Mouse (Mus musculus): ENCODE data around the gene Jund. TPM values are rescaled to one million over a fixed set of nuclear protein-coding genes. Genes with fewer than 3 reads are reported as not detected.
A peak's percentile ranks its signal among the peaks of the same experiment; 100 is the strongest.

Jund gene
- polyA plus RNA-seq (2014; fragmentation: Nextera tagmentation; extraction: Ambion mirVana): 115 and 119 TPM in 2 replicates

- Histone ChIP-seq H3K4me3 (ENCODE audit: low read depth, low read length) (peak within 1 kb of the TSS; percentile 93), H3K9me3 (ENCODE audit: control insufficient read depth, low read length) (no peaks in the 10 kb centered on the region), H3K4me1 (ENCODE audit: control insufficient read depth, insufficient read depth, low read length) (peaks cover 44% of the 10 kb centered on the region), H3K27me3 (ENCODE audit: control insufficient read depth, insufficient read depth, low read length) (no peaks in the 10 kb centered on the region), H3K36me3 (ENCODE audit: control insufficient read depth, insufficient read depth, low read length) (no peaks in the 10 kb centered on the region), H3K27ac (ENCODE audit: low read depth, low read length) (peak within 1 kb of the TSS; percentile 99), H3K9ac (replicated peaks; ENCODE audit: low read depth, low read length) (peak within 1 kb of the TSS; percentile 100), H3K4me2 (ENCODE audit: low read depth, low read length) (peak within 1 kb of the TSS; percentile 90)
- WGBS: 1% methylated on average over 67 of the region's 69 CpGs
- ATAC-seq (ENCODE audit: low read depth): peak; percentile 87
These were observed at the start of gene Jund for GRCm38 (mm10) chr8:70698310-70699109. Jund (plus strand) TSS chr8:70698949.

GRCm38 (mm10) chr8:70649324-70649723 is 49.4 kb upstream of the Jund start:
- H3K4me1 ChIP-seq (ENCODE audit: control insufficient read depth, insufficient read depth, low read length): peaks cover 24% of the 10 kb centered on the region
- 0 out of 2 replicates have a peak, but pooled peaks cover 4% of the 10 kb centered on the region for H3K36me3 ChIP-seq (ENCODE audit: control insufficient read depth, insufficient read depth, low read length)
- no peak overlapping the region for H3K4me2 ChIP-seq (ENCODE audit: low read depth, low read length)
- H3K27ac ChIP-seq (ENCODE audit: low read depth, low read length): peak overlapping the region; percentile 71
- H3K4me3 ChIP-seq (ENCODE audit: low read depth, low read length): no peak overlapping the region
- no peak overlapping the region for H3K9ac ChIP-seq (replicated peaks; ENCODE audit: low read depth, low read length)
- WGBS: 34% methylated on average over 4 of the region's 4 CpGs
- H3K27me3 ChIP-seq (ENCODE audit: control insufficient read depth, insufficient read depth, low read length): no peaks in the 10 kb centered on the region
- peak; percentile 74 for ATAC-seq (ENCODE audit: low read depth)
- no peaks in the 10 kb centered on the region for H3K9me3 ChIP-seq (ENCODE audit: control insufficient read depth, low read length)

GRCm38 (mm10) chr8:70650351-70650750 is 48.4 kb upstream of the Jund start:
- peaks cover 24% of the 10 kb centered on the region for H3K4me1 ChIP-seq (ENCODE audit: control insufficient read depth, insufficient read depth, low read length)
- H3K27ac ChIP-seq (ENCODE audit: low read depth, low read length): peak overlapping the region; percentile 55; the same call in 1 of the 2 replicates
- no peak overlapping the region for H3K4me2 ChIP-seq (ENCODE audit: low read depth, low read length)
- 90% methylated on average over 17 of the region's 17 CpGs for WGBS
- no peak for ATAC-seq (ENCODE audit: low read depth)
- no peak overlapping the region for H3K4me3 ChIP-seq (ENCODE audit: low read depth, low read length)
- no peaks in the 10 kb centered on the region for H3K9me3 ChIP-seq (ENCODE audit: control insufficient read depth, low read length)
- H3K27me3 ChIP-seq (ENCODE audit: control insufficient read depth, insufficient read depth, low read length): no peaks in the 10 kb centered on the region
- H3K36me3 ChIP-seq (ENCODE audit: control insufficient read depth, insufficient read depth, low read length): 0 out of 2 replicates have a peak, but pooled peaks cover 4% of the 10 kb centered on the region
- H3K9ac ChIP-seq (replicated peaks; ENCODE audit: low read depth, low read length): no peak overlapping the region

- no peak overlapping the region for H3K27ac ChIP-seq (ENCODE audit: low read depth, low read length)
These were observed 45.5 kb upstream of the Jund start for GRCm38 (mm10) chr8:70653226-70653625.

GRCm38 (mm10) chr8:70654121-70654520 is 44.6 kb upstream of the Jund start:
- WGBS: 76% methylated on average over 1 of the region's 1 CpGs
- H3K27me3 ChIP-seq (ENCODE audit: control insufficient read depth, insufficient read depth, low read length): no peaks in the 10 kb centered on the region
- ATAC-seq (ENCODE audit: low read depth): no peak
- H3K4me2 ChIP-seq (ENCODE audit: low read depth, low read length): no peak overlapping the region
- peaks cover 20% of the 10 kb centered on the region for H3K4me1 ChIP-seq (ENCODE audit: control insufficient read depth, insufficient read depth, low read length)
- H3K36me3 ChIP-seq (ENCODE audit: control insufficient read depth, insufficient read depth, low read length): no peaks in the 10 kb centered on the region
- no peak overlapping the region for H3K4me3 ChIP-seq (ENCODE audit: low read depth, low read length)
- H3K9ac ChIP-seq (replicated peaks; ENCODE audit: low read depth, low read length): no peak overlapping the region
- no peaks in the 10 kb centered on the region for H3K9me3 ChIP-seq (ENCODE audit: control insufficient read depth, low read length)
- H3K27ac ChIP-seq (ENCODE audit: low read depth, low read length): no peak overlapping the region

More at GRCm38 (mm10) chr8:70653226-70653625, 45.5 kb upstream of the Jund start:
- H3K4me3 ChIP-seq (ENCODE audit: low read depth, low read length): no peak overlapping the region
- no peak overlapping the region for H3K4me2 ChIP-seq (ENCODE audit: low read depth, low read length)
- no peak for ATAC-seq (ENCODE audit: low read depth)
- no peak overlapping the region for H3K9ac ChIP-seq (replicated peaks; ENCODE audit: low read depth, low read length)
- 0 out of 2 replicates have a peak, but pooled peaks cover 4% of the 10 kb centered on the region for H3K36me3 ChIP-seq (ENCODE audit: control insufficient read depth, insufficient read depth, low read length)
- peaks cover 18% of the 10 kb centered on the region for H3K4me1 ChIP-seq (ENCODE audit: control insufficient read depth, insufficient read depth, low read length)
- 36% methylated on average over 2 of the region's 2 CpGs for whole genome bisulfite sequencing
- H3K9me3 ChIP-seq (ENCODE audit: control insufficient read depth, low read length): no peaks in the 10 kb centered on the region
- no peaks in the 10 kb centered on the region for H3K27me3 ChIP-seq (ENCODE audit: control insufficient read depth, insufficient read depth, low read length)

- Histone ChIP-seq H3K4me3 (ENCODE audit: low read depth, low read length) (no peak overlapping the region), H3K27me3 (ENCODE audit: control insufficient read depth, insufficient read depth, low read length) (no peaks in the 10 kb centered on the region), H3K36me3 (ENCODE audit: control insufficient read depth, insufficient read depth, low read length) (no peaks in the 10 kb centered on the region), H3K4me2 (ENCODE audit: low read depth, low read length) (no peak overlapping the region), H3K9me3 (ENCODE audit: control insufficient read depth, low read length) (no peaks in the 10 kb centered on the region), H3K9ac (replicated peaks; ENCODE audit: low read depth, low read length) (no peak overlapping the region), H3K4me1 (ENCODE audit: control insufficient read depth, insufficient read depth, low read length) (peaks cover 17% of the 10 kb centered on the region; the same call in 1 of the 2 replicates), H3K27ac (ENCODE audit: low read depth, low read length) (peak overlapping the region; percentile 80)
- 21% methylated on average over 2 of the region's 2 CpGs for WGBS
- no peak for ATAC-seq (ENCODE audit: low read depth)
These were observed 43.3 kb upstream of the Jund start for GRCm38 (mm10) chr8:70655469-70655868.

- no peaks in the 10 kb centered on the region for H3K36me3 ChIP-seq (ENCODE audit: control insufficient read depth, insufficient read depth, low read length)
- no peaks in the 10 kb centered on the region for H3K27me3 ChIP-seq (ENCODE audit: control insufficient read depth, insufficient read depth, low read length)
- H3K27ac ChIP-seq (ENCODE audit: low read depth, low read length): peak overlapping the region; percentile 80
- 11% methylated on average over 13 of the region's 13 CpGs for WGBS
- H3K4me1 ChIP-seq (ENCODE audit: control insufficient read depth, insufficient read depth, low read length): peaks cover 17% of the 10 kb centered on the region; the same call in 1 of the 2 replicates
- H3K4me2 ChIP-seq (ENCODE audit: low read depth, low read length): no peak overlapping the region; the same call in 1 of the 2 replicates
- peak; percentile 23 for ATAC-seq (ENCODE audit: low read depth)
- H3K9me3 ChIP-seq (ENCODE audit: control insufficient read depth, low read length): no peaks in the 10 kb centered on the region
- peak overlapping the region; percentile 11; the same call in 1 of the 2 replicates for H3K9ac ChIP-seq (replicated peaks; ENCODE audit: low read depth, low read length)
- H3K4me3 ChIP-seq (ENCODE audit: low read depth, low read length): no peak overlapping the region
These were observed 42.5 kb upstream of the Jund start for GRCm38 (mm10) chr8:70656193-70656790.

- no peak for ATAC-seq (ENCODE audit: low read depth)
- Histone ChIP-seq H3K4me3 (ENCODE audit: low read depth, low read length) (peak overlapping the region; percentile 73), H3K9ac (replicated peaks; ENCODE audit: low read depth, low read length) (no peak overlapping the region), H3K27ac (ENCODE audit: low read depth, low read length) (peak overlapping the region; percentile 80), H3K36me3 (ENCODE audit: control insufficient read depth, insufficient read depth, low read length) (no peaks in the 10 kb centered on the region), H3K4me2 (ENCODE audit: low read depth, low read length) (peak overlapping the region; percentile 91), H3K9me3 (ENCODE audit: control insufficient read depth, low read length) (no peaks in the 10 kb centered on the region), H3K4me1 (ENCODE audit: control insufficient read depth, insufficient read depth, low read length) (peaks cover 17% of the 10 kb centered on the region; the same call in 1 of the 2 replicates), H3K27me3 (ENCODE audit: control insufficient read depth, insufficient read depth, low read length) (no peaks in the 10 kb centered on the region)
- 88% methylated on average over 3 of the region's 3 CpGs for WGBS
These were observed 41.5 kb upstream of the Jund start for GRCm38 (mm10) chr8:70657214-70657613.

- 39% methylated on average over 2 of the region's 2 CpGs for WGBS
- Histone ChIP-seq H3K4me3 (ENCODE audit: low read depth, low read length) (peak overlapping the region; percentile 73), H3K9ac (replicated peaks; ENCODE audit: low read depth, low read length) (no peak overlapping the region; the same call in 1 of the 2 replicates), H3K9me3 (ENCODE audit: control insufficient read depth, low read length) (no peaks in the 10 kb centered on the region), H3K4me2 (ENCODE audit: low read depth, low read length) (peak overlapping the region; percentile 91), H3K4me1 (ENCODE audit: control insufficient read depth, insufficient read depth, low read length) (peaks cover 17% of the 10 kb centered on the region; the same call in 1 of the 2 replicates), H3K27me3 (ENCODE audit: control insufficient read depth, insufficient read depth, low read length) (no peaks in the 10 kb centered on the region), H3K36me3 (ENCODE audit: control insufficient read depth, insufficient read depth, low read length) (no peaks in the 10 kb centered on the region), H3K27ac (ENCODE audit: low read depth, low read length) (peak overlapping the region; percentile 80)
- no peak for ATAC-seq (ENCODE audit: low read depth)
These were observed 41.0 kb upstream of the Jund start for GRCm38 (mm10) chr8:70657739-70658138.

Data from neural tube, embryonic 14.5 days (tissue).